Mouse (Mus musculus): Measurements from ENCODE around the gene Mtln. TPM values are rescaled to one million over a fixed set of nuclear protein-coding genes. Genes with fewer than 3 reads are reported as not detected.

Mtln gene
- polyA plus RNA-seq, 1 experiment from 2014 or later = 13.5 TPM

- Histone ChIP-seq H3K4me3 (ENCODE audit: inconsistent target) (no peak overlapping the region), H3K27ac (no peak overlapping the region), H3K79me2 (ENCODE audit: inconsistent target) (no peaks in the 10 kb centered on the region), H3K36me3 (ENCODE audit: inconsistent target) (no peaks in the 10 kb centered on the region)
- WGBS (ENCODE audit: missing documents) = 100% methylated on average over 1 of the region's 1 CpGs
Observed at GRCm38 (mm10) chr2:127774578-127774941, 17.7 kb downstream of the Mtln start.

GRCm38 (mm10) chr2:127773938-127774577 is 18.2 kb downstream of the Mtln start:
- H3K79me2 ChIP-seq (ENCODE audit: inconsistent target) = no peaks in the 10 kb centered on the region
- no peak overlapping the region for H3K27ac ChIP-seq
- no peak overlapping the region for H3K4me3 ChIP-seq (ENCODE audit: inconsistent target)
- WGBS (ENCODE audit: missing documents) = 85% methylated on average over 13 of the region's 15 CpGs
- no peaks in the 10 kb centered on the region for H3K36me3 ChIP-seq (ENCODE audit: inconsistent target)

- WGBS (ENCODE audit: missing documents) = 85% methylated on average over 5 of the region's 5 CpGs
- H3K36me3 ChIP-seq (ENCODE audit: inconsistent target) = no peaks in the 10 kb centered on the region
- H3K4me3 ChIP-seq (ENCODE audit: inconsistent target) = no peak overlapping the region
- H3K27ac ChIP-seq = no peak overlapping the region
- H3K79me2 ChIP-seq (ENCODE audit: inconsistent target) = no peaks in the 10 kb centered on the region
Observed at GRCm38 (mm10) chr2:127761587-127761986, 30.7 kb downstream of the Mtln start.

GRCm38 (mm10) chr2:127760429-127761000 is 31.8 kb downstream of the Mtln start:
- H3K79me2 ChIP-seq (ENCODE audit: inconsistent target) = no peaks in the 10 kb centered on the region
- no peak overlapping the region for H3K27ac ChIP-seq
- H3K36me3 ChIP-seq (ENCODE audit: inconsistent target) = no peaks in the 10 kb centered on the region
- H3K4me3 ChIP-seq (ENCODE audit: inconsistent target) = no peak overlapping the region
- 82% methylated on average over 10 of the region's 10 CpGs for WGBS (ENCODE audit: missing documents)

GRCm38 (mm10) chr2:127760014-127760413 is 32.3 kb downstream of the Mtln start:
- H3K36me3 ChIP-seq (ENCODE audit: inconsistent target) = no peaks in the 10 kb centered on the region
- no peak overlapping the region for H3K4me3 ChIP-seq (ENCODE audit: inconsistent target)
- H3K79me2 ChIP-seq (ENCODE audit: inconsistent target) = no peaks in the 10 kb centered on the region
- WGBS (ENCODE audit: missing documents) = 84% methylated on average over 6 of the region's 6 CpGs
- no peak overlapping the region for H3K27ac ChIP-seq

- Histone ChIP-seq H3K36me3 (ENCODE audit: inconsistent target) (no peaks in the 10 kb centered on the region), H3K79me2 (ENCODE audit: inconsistent target) (no peaks in the 10 kb centered on the region), H3K4me3 (ENCODE audit: inconsistent target) (no peak overlapping the region), H3K27ac (no peak overlapping the region)
- 90% methylated on average over 5 of the region's 5 CpGs for WGBS (ENCODE audit: missing documents)
Observed at GRCm38 (mm10) chr2:127759157-127759880, 33.0 kb downstream of the Mtln start.

GRCm38 (mm10) chr2:127757171-127757570 is 35.1 kb downstream of the Mtln start:
- no peak overlapping the region for H3K4me3 ChIP-seq (ENCODE audit: inconsistent target)
- H3K79me2 ChIP-seq (ENCODE audit: inconsistent target) = no peaks in the 10 kb centered on the region
- H3K36me3 ChIP-seq (ENCODE audit: inconsistent target) = no peaks in the 10 kb centered on the region
- no peak overlapping the region for H3K27ac ChIP-seq
- 88% methylated on average over 8 of the region's 8 CpGs for WGBS (ENCODE audit: missing documents)

GRCm38 (mm10) chr2:127754113-127754512 is 38.2 kb downstream of the Mtln start:
- H3K27ac ChIP-seq = no peak overlapping the region
- no peaks in the 10 kb centered on the region for H3K36me3 ChIP-seq (ENCODE audit: inconsistent target)
- H3K79me2 ChIP-seq (ENCODE audit: inconsistent target) = no peaks in the 10 kb centered on the region
- no peak overlapping the region for H3K4me3 ChIP-seq (ENCODE audit: inconsistent target)
- WGBS (ENCODE audit: missing documents) = 94% methylated on average over 4 of the region's 4 CpGs

GRCm38 (mm10) chr2:127751849-127752610 is 40.3 kb downstream of the Mtln start:
- Histone ChIP-seq H3K4me3 (ENCODE audit: inconsistent target) (no peak overlapping the region), H3K36me3 (ENCODE audit: inconsistent target) (no peaks in the 10 kb centered on the region), H3K27ac (no peak overlapping the region), H3K79me2 (ENCODE audit: inconsistent target) (no peaks in the 10 kb centered on the region)
- 87% methylated on average over 10 of the region's 11 CpGs for WGBS (ENCODE audit: missing documents)

- WGBS (ENCODE audit: missing documents) = 38% methylated on average over 1 of the region's 1 CpGs
- no peaks in the 10 kb centered on the region for H3K79me2 ChIP-seq (ENCODE audit: inconsistent target)
- no peaks in the 10 kb centered on the region for H3K36me3 ChIP-seq (ENCODE audit: inconsistent target)
- H3K4me3 ChIP-seq (ENCODE audit: inconsistent target) = no peak overlapping the region
- H3K27ac ChIP-seq = no peak overlapping the region
Observed at GRCm38 (mm10) chr2:127749376-127749775, 42.9 kb downstream of the Mtln start.

GRCm38 (mm10) chr2:127748316-127748715 is 44.0 kb downstream of the Mtln start:
- H3K27ac ChIP-seq = no peak overlapping the region
- WGBS (ENCODE audit: missing documents) = 80% methylated on average over 7 of the region's 7 CpGs
- no peaks in the 10 kb centered on the region for H3K79me2 ChIP-seq (ENCODE audit: inconsistent target)
- no peak overlapping the region for H3K4me3 ChIP-seq (ENCODE audit: inconsistent target)
- no peaks in the 10 kb centered on the region for H3K36me3 ChIP-seq (ENCODE audit: inconsistent target)

GRCm38 (mm10) chr2:127742637-127743036 is 49.7 kb downstream of the Mtln start:
- no peaks in the 10 kb centered on the region for H3K79me2 ChIP-seq (ENCODE audit: inconsistent target)
- H3K36me3 ChIP-seq (ENCODE audit: inconsistent target) = no peaks in the 10 kb centered on the region
- WGBS (ENCODE audit: missing documents) = 89% methylated on average over 3 of the region's 3 CpGs
- H3K4me3 ChIP-seq (ENCODE audit: inconsistent target) = no peak overlapping the region
- H3K27ac ChIP-seq = no peak overlapping the region
